Mouse (Mus musculus) CH12.LX (cell line): ENCODE measurements around the gene Ypel4.

Experiments
- ETS1 ChIP-seq: conservative IDR thresholded peaks from 2 replicates; pipeline ENCODE4 v1.6.1; 2012; ENCODE audit warnings: low read depth, mild to moderate bottlenecking, inconsistent platforms, low read length, improper control_type of control experiment, moderate library complexity
- SIN3A ChIP-seq: IDR thresholded peaks from 2 replicates; pipeline ENCODE4 v1.6.1; 2012; ENCODE audit warnings: low read length, improper control_type of control experiment, inconsistent platforms

GRCm38 (mm10) chr2:84783840-84784566 lies 50.1 kb downstream of the Ypel4 start:
- no peak for TF ChIP-seq ETS1
- no peak for TF ChIP-seq SIN3A
